11 mouse cellular contexts compared by ENCODE assay signal in the genomic region with DNA sequence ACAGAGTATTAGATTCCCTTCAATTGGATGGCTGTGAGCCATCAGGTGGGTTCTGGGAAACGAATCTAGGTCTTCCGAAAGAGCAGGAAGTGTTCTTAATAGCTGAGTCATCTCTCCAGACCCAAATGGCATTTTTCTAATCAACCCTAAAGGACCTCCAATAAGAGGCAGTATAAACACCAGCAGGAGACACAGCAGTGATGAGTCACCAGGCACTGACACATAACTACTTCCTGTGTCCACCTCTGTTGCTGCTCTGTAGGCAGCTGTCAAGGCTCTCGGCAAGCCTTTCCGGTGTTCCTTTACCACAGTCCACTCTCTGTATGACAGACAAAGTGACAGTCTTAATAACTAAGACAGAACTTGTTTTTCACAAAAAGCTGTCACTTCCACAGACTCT.
A peak's percentile ranks its signal among the peaks of the same experiment; 100 is the strongest.
DNase-seq lines count a peak whose midpoint lies in the region; ATAC-seq and TF ChIP-seq lines count a peak whose summit lies in the region.
"Had no signal": no experiment of that assay in that cellular context is flagged by ENCODE, and none has a peak within 500 bp of the region (broad histone marks: within the 10 kb centered on the region; RNA-seq: fewer than 3 reads in every experiment).

No protein-coding gene starts in this region.

- TF ChIP-seq CTCF in heart, postnatal 0 days (IDR thresholded peaks at IDR 0.05; ENCODE audit: low read depth), result no peak
- TF ChIP-seq CTCF in heart, adult 2 months (IDR thresholded peaks at IDR 0.05), result no peak
- TF ChIP-seq CTCF in intestine, postnatal 0 days (IDR thresholded peaks at IDR 0.05; ENCODE audit: low read depth), result no peak

- intact Hi-C loops in heart, adult 2 months (cut with DNase I), result no loop called here
- intact Hi-C loops in gastrocnemius, postnatal 14 days (cut with DNase I; ENCODE audit: low total_unique reads), result no loop called here

- TF ChIP-seq POLR2A in heart, adult 2 months (IDR thresholded peaks at IDR 0.05; ENCODE audit: insufficient read depth, low read depth, low read length), result no peak

- no peaks in the 10 kb centered on the region for H3K27me3 ChIP-seq in heart, postnatal 0 days (ENCODE audit: control insufficient read depth, insufficient read depth, low read length)
- no peaks in the 10 kb centered on the region for H3K27me3 ChIP-seq in heart, adult 2 months (ENCODE audit: control insufficient read depth, insufficient read depth, low read length)
- no peaks in the 10 kb centered on the region for H3K27me3 ChIP-seq in intestine, postnatal 0 days (replicated peaks; ENCODE audit: control insufficient read depth, insufficient read depth, low read length)

- H3K9ac ChIP-seq in heart, postnatal 0 days (replicated peaks; ENCODE audit: low read depth, low read length), result no peak overlapping the region
- no peak overlapping the region for H3K9ac ChIP-seq in heart, adult 2 months (ENCODE audit: low read depth, low read length)
- no peak overlapping the region for H3K9ac ChIP-seq in intestine, postnatal 0 days (ENCODE audit: low read depth, low read length)

- no peak for TF ChIP-seq EP300 in heart, postnatal 0 days (IDR thresholded peaks at IDR 0.05; ENCODE audit: low read depth)
- no peak for TF ChIP-seq EP300 in heart, adult 2 months (IDR thresholded peaks at IDR 0.05; ENCODE audit: insufficient read depth, low read depth, low read length)

- H3K27ac ChIP-seq in heart, postnatal 0 days (ENCODE audit: low read depth), result no peak overlapping the region
- no peak overlapping the region for H3K27ac ChIP-seq in heart, adult 2 months
- no peak overlapping the region for H3K27ac ChIP-seq in intestine, postnatal 0 days (ENCODE audit: low read depth, low read length)

- peak; percentile 14 for DNase-seq in heart, postnatal 0 days (ENCODE audit: low spot score)
- DNase-seq in heart, adult 2 months, result no peak
- peak; percentile 13 for DNase-seq in A20 (ENCODE audit: low read depth, low spot score)
- DNase-seq in adrenal gland, adult 8-10 months, result peak; percentile 39
- no peak for DNase-seq in cerebellum, postnatal 36 days
- no peak for DNase-seq in spleen, postnatal 10 days (ENCODE audit: low spot score in 2 of 2)
- no peak for DNase-seq in gastrocnemius, postnatal 14 days
- DNase-seq: cerebellum, adult 18-20 months; layer of hippocampus, postnatal 36 days had no signal

- H3K79me2 ChIP-seq in heart, adult 2 months (replicated peaks; ENCODE audit: control insufficient read depth, insufficient read depth, low read length), result no peaks in the 10 kb centered on the region

- no peak overlapping the region for H3K4me2 ChIP-seq in heart, postnatal 0 days (ENCODE audit: low read depth, low read length)
- no peak overlapping the region for H3K4me2 ChIP-seq in intestine, postnatal 0 days (replicated peaks; ENCODE audit: low read depth)

- 0 out of 2 replicates have a peak, but pooled peaks cover 16% of the 10 kb centered on the region for H3K36me3 ChIP-seq in heart, postnatal 0 days (replicated peaks; ENCODE audit: control insufficient read depth, insufficient read depth, low read length)
- H3K36me3 ChIP-seq in heart, adult 2 months (ENCODE audit: control insufficient read depth, insufficient read depth, low read length), result no peaks in the 10 kb centered on the region
- peaks cover 8% of the 10 kb centered on the region for H3K36me3 ChIP-seq in intestine, postnatal 0 days (ENCODE audit: control insufficient read depth, insufficient read depth)

- ATAC-seq in heart, postnatal 0 days (ENCODE audit: insufficient read depth, low read depth), result peak; percentile 68
- ATAC-seq in intestine, postnatal 0 days, result peak; percentile 80
- ATAC-seq: forebrain, embryonic 16.5 days had no signal

- H3K4me1 ChIP-seq in heart, postnatal 0 days (ENCODE audit: control insufficient read depth, insufficient read depth), result no peaks in the 10 kb centered on the region
- peaks cover 2% of the 10 kb centered on the region; the same call in 1 of the 2 replicates for H3K4me1 ChIP-seq in heart, adult 2 months (ENCODE audit: control insufficient read depth, insufficient read depth, low read length)
- no peaks in the 10 kb centered on the region for H3K4me1 ChIP-seq in intestine, postnatal 0 days (replicated peaks; ENCODE audit: control insufficient read depth, insufficient read depth, low read length)

- no peaks in the 10 kb centered on the region for H3K9me3 ChIP-seq in heart, postnatal 0 days (replicated peaks; ENCODE audit: control insufficient read depth, low read length)
- no peaks in the 10 kb centered on the region for H3K9me3 ChIP-seq in intestine, postnatal 0 days (ENCODE audit: control insufficient read depth)

- 55% methylated on average over 4 of the region's 4 CpGs for WGBS in heart, postnatal 0 days
- WGBS in heart, adult 2 months, result 35% methylated on average over 4 of the region's 4 CpGs
- WGBS in intestine, postnatal 0 days, result 60% methylated on average over 4 of the region's 4 CpGs

- H3K4me3 ChIP-seq in heart, postnatal 0 days (ENCODE audit: low read depth, low read length), result no peak overlapping the region
- no peak overlapping the region for H3K4me3 ChIP-seq in heart, adult 2 months
- H3K4me3 ChIP-seq in intestine, postnatal 0 days (ENCODE audit: low read depth, low read length), result no peak overlapping the region

Comparison
In these comparisons a context has a peak if more than half of its experiments do, and no peak if none do; other contexts are left out.
1. DNase-seq: peak in heart, postnatal 0 days (single experiment), A20 (single experiment) and adrenal gland, adult 8-10 months (single experiment); none in heart, adult 2 months (0 of 2), cerebellum, postnatal 36 days (0 of 2), spleen, postnatal 10 days (0 of 2) and gastrocnemius, postnatal 14 days (single experiment).